Mouse (Mus musculus) hindbrain, embryonic 13.5 days (tissue): ENCODE results near the gene Actb. TPM values are rescaled to one million over a fixed set of nuclear protein-coding genes. Genes with fewer than 3 reads are reported as not detected.
A peak's percentile ranks its signal among the peaks of the same experiment; 100 is the strongest.

Experiments used
- ATAC-seq: fragments of 200-750 bp; cut with Nextera tagmentation; 2 replicates; pipeline ENCODE4 v1.8.0; 2017; ENCODE audit warnings: moderate TSS enrichment; ENCODE audit not compliant: low FRiP score
- H3K27ac ChIP-seq: fragments of 300-500 bp; sonication (generic); 2 replicates; pipeline ENCODE4 v1.5.1; 2015; ENCODE audit warnings: inconsistent platforms, mild to moderate bottlenecking, moderate library complexity
- H3K27me3 ChIP-seq: fragments of 300-500 bp; sonication (generic); 2 replicates; pipeline ENCODE4 v1.6.1; 2015; ENCODE audit warnings: mild to moderate bottlenecking, inconsistent platforms
- H3K36me3 ChIP-seq: fragments of 300-500 bp; sonication (generic); 2 replicates; pipeline ENCODE4 v1.6.1; 2015; ENCODE audit warnings: mild to moderate bottlenecking, inconsistent platforms
- H3K4me1 ChIP-seq: fragments of 300-500 bp; sonication (generic); replicated peaks from 2 replicates; pipeline ENCODE4 v1.6.1; 2015; ENCODE audit warnings: inconsistent platforms
- H3K4me2 ChIP-seq: fragments of 300-500 bp; sonication (generic); 2 replicates; pipeline ENCODE4 v1.6.1; 2015; ENCODE audit warnings: inconsistent platforms, mild to moderate bottlenecking, moderate library complexity
- H3K4me3 ChIP-seq: fragments of 300-500 bp; sonication (generic); 2 replicates; pipeline ENCODE4 v1.5.1; 2015; ENCODE audit warnings: mild to moderate bottlenecking, inconsistent platforms
- H3K9ac ChIP-seq: fragments of 300-500 bp; sonication (generic); 2 replicates; pipeline ENCODE4 v1.6.1; 2015; ENCODE audit warnings: mild to moderate bottlenecking, inconsistent platforms
- H3K9me3 ChIP-seq: fragments of 300-500 bp; sonication (generic); 2 replicates; pipeline ENCODE4 v1.6.1; 2016; ENCODE audit warnings: inconsistent platforms
- WGBS: fragments of 180-500 bp; shearing (Covaris S2); methylation state at CpG from one replicate; pipeline ENCODE4 v1.1.7; 2015; 5-methylcytosine and 5-hydroxymethylcytosine counted together
- polyA plus RNA-seq: library from polyadenylated mRNA; unstranded; fragments of >200 nt; fragmentation: Nextera tagmentation; extraction: Ambion mirVana; gene quantifications from 2 replicates; pipeline ENCODE4 v1.2.1, GENCODE M21; 2015

Actb gene
- 17,657 and 17,716 TPM in 2 replicates for polyA plus RNA-seq

GRCm38 (mm10) chr5:142906532-142907047, at the start of gene Actb:
Gene Actb, minus strand, starts transcription at chr5:142906754.
- Histone ChIP-seq H3K27ac (peak within 1 kb of the TSS; percentile 100), H3K4me3 (peak within 1 kb of the TSS; percentile 99), H3K9me3 (no peaks in the 10 kb centered on the region), H3K27me3 (no peaks in the 10 kb centered on the region), H3K9ac (peak within 1 kb of the TSS; percentile 100), H3K36me3 (peaks cover 39% of the 10 kb centered on the region), H3K4me1 (peaks cover 62% of the 10 kb centered on the region), H3K4me2 (peak within 1 kb of the TSS; percentile 95)
- WGBS: 1% methylated on average over 41 of the region's 41 CpGs
- peak; percentile 68 for ATAC-seq

GRCm38 (mm10) chr5:142953641-142954040, 47.1 kb upstream of the Actb start:
- no peak overlapping the region for H3K9ac ChIP-seq
- no peak for ATAC-seq
- no peaks in the 10 kb centered on the region for H3K36me3 ChIP-seq
- no peaks in the 10 kb centered on the region for H3K4me1 ChIP-seq
- H3K27me3 ChIP-seq: no peaks in the 10 kb centered on the region
- H3K27ac ChIP-seq: no peak overlapping the region
- no peak overlapping the region for H3K4me2 ChIP-seq
- 75% methylated on average over 3 of the region's 3 CpGs for WGBS
- no peak overlapping the region for H3K4me3 ChIP-seq
- no peaks in the 10 kb centered on the region for H3K9me3 ChIP-seq

GRCm38 (mm10) chr5:142950405-142950804, 43.9 kb upstream of the Actb start:
- Histone ChIP-seq H3K9me3 (no peaks in the 10 kb centered on the region), H3K4me1 (no peaks in the 10 kb centered on the region), H3K36me3 (no peaks in the 10 kb centered on the region), H3K9ac (no peak overlapping the region), H3K4me3 (no peak overlapping the region), H3K27ac (no peak overlapping the region), H3K4me2 (no peak overlapping the region), H3K27me3 (no peaks in the 10 kb centered on the region)
- 77% methylated on average over 6 of the region's 6 CpGs for WGBS
- no peak for ATAC-seq

DNA sequence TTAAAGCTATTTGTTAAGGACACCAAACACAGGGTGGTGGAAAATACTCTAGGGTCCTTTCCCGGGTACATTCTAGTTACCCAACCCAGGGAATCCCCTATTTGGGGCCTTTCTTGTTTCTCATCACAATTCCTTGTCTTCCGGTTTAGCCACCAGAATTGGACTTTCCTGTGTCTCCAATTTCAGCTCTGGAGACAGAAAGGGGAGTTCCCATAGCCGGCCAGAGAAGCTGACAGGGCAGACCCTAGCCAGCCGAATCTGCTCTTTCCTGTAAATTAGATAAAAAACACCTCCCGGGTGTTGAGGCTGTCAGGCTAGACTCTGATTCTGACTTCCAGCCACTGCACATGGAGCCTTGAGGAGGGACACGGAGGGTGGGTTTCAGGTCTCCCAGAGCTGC, 43.0 kb upstream of the Actb start:
- no peaks in the 10 kb centered on the region for H3K27me3 ChIP-seq
- H3K4me1 ChIP-seq: no peaks in the 10 kb centered on the region
- WGBS: 65% methylated on average over 6 of the region's 6 CpGs
- H3K4me3 ChIP-seq: no peak overlapping the region
- H3K36me3 ChIP-seq: no peaks in the 10 kb centered on the region
- no peak for ATAC-seq
- no peak overlapping the region for H3K4me2 ChIP-seq
- no peak overlapping the region for H3K9ac ChIP-seq
- no peak overlapping the region for H3K27ac ChIP-seq
- no peaks in the 10 kb centered on the region for H3K9me3 ChIP-seq

DNA sequence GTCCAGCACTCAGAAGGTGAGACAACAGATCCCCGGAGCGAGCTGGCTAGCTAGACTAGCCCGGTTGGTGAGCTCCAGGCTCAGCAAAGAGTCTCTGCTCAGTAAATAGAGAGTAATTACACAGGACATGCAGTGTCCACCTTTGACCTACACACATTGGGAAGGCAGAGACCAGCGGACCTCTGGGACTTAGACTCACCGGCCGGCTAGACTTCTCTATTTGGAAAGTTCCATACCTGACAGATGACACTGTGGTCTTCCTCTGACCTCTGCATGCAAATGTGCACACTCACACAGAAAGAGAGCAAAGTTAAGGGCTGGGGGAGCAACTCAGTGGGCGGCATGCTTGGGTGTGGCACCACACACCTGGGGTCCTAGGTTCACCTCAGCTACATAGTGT, 40.9 kb upstream of the Actb start:
- ATAC-seq: no peak
- Histone ChIP-seq H3K9ac (no peak overlapping the region), H3K4me1 (no peaks in the 10 kb centered on the region), H3K9me3 (no peaks in the 10 kb centered on the region), H3K36me3 (no peaks in the 10 kb centered on the region), H3K4me3 (no peak overlapping the region), H3K27ac (no peak overlapping the region), H3K27me3 (no peaks in the 10 kb centered on the region), H3K4me2 (no peak overlapping the region)
- 77% methylated on average over 7 of the region's 7 CpGs for WGBS

- Histone ChIP-seq H3K36me3 (no peaks in the 10 kb centered on the region), H3K27ac (no peak overlapping the region), H3K27me3 (no peaks in the 10 kb centered on the region), H3K4me1 (no peaks in the 10 kb centered on the region), H3K9ac (no peak overlapping the region), H3K9me3 (no peaks in the 10 kb centered on the region), H3K4me2 (no peak overlapping the region), H3K4me3 (no peak overlapping the region)
- no peak for ATAC-seq
- 67% methylated on average over 8 of the region's 8 CpGs for WGBS
These were observed 38.6 kb upstream of the Actb start for GRCm38 (mm10) chr5:142944979-142945682.

DNA sequence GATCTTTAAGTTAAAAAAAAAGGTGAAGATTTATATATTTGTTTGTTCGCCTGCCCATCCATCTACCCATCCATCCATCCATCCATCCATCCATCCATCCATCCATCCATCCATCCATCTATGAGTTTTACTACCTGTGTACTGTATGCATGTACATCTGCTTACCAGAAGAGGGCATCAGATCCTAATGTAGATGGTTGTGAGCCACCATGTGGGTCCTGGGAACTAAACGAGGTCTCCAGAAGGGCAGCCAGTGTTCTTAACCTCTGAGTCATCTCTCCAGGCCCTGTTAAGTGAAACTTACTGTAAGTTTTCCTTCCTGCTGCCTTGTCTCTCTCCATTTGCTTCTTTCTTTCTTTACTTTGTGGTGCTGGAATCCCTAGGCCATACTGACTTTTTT, 33.8 kb upstream of the Actb start:
- Histone ChIP-seq H3K4me1 (no peaks in the 10 kb centered on the region; the same call in 1 of the 2 replicates), H3K27ac (no peak overlapping the region), H3K36me3 (no peaks in the 10 kb centered on the region), H3K4me2 (no peak overlapping the region), H3K27me3 (no peaks in the 10 kb centered on the region), H3K9ac (no peak overlapping the region), H3K9me3 (no peaks in the 10 kb centered on the region), H3K4me3 (no peak overlapping the region)
- no peak for ATAC-seq
- 58% methylated on average over 2 of the region's 2 CpGs for WGBS

GRCm38 (mm10) chr5:142937956-142938727, 31.6 kb upstream of the Actb start:
- no peaks in the 10 kb centered on the region for H3K9me3 ChIP-seq
- H3K27ac ChIP-seq: no peak overlapping the region
- no peak overlapping the region for H3K9ac ChIP-seq
- H3K27me3 ChIP-seq: no peaks in the 10 kb centered on the region
- 36% methylated on average over 19 of the region's 19 CpGs for WGBS
- ATAC-seq: no peak
- H3K4me2 ChIP-seq: no peak overlapping the region
- H3K36me3 ChIP-seq: no peaks in the 10 kb centered on the region
- no peak overlapping the region for H3K4me3 ChIP-seq
- no peaks in the 10 kb centered on the region; the same call in 1 of the 2 replicates for H3K4me1 ChIP-seq

DNA sequence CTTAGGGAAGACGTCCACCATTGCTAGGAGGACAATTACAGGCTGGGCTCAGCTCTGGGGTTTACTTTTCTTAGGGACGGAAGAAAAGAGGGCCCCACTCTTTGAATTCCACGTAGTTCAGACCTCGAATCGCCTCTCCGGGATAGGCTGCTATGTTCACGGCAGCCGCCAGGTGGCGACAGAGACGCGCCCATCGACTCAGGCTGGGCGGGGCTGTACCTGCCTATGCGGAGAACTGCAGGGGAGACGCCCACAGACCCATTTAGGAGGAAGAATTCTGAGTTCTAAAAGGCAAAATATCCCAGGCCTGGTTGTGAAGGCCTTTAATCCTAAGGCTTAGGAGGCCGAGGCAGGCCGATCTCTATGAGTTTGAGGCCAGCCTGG, 29.8 kb upstream of the Actb start:
- H3K4me2 ChIP-seq: peak overlapping the region; percentile 35
- H3K27me3 ChIP-seq: no peaks in the 10 kb centered on the region
- H3K9ac ChIP-seq: no peak overlapping the region
- H3K36me3 ChIP-seq: no peaks in the 10 kb centered on the region
- ATAC-seq: peak; percentile 50; the same call in 1 of the 2 replicates
- 5% methylated on average over 17 of the region's 17 CpGs for WGBS
- H3K4me1 ChIP-seq: no peaks in the 10 kb centered on the region; the same call in 1 of the 2 replicates
- H3K4me3 ChIP-seq: no peak overlapping the region
- no peaks in the 10 kb centered on the region for H3K9me3 ChIP-seq
- H3K27ac ChIP-seq: no peak overlapping the region

- Histone ChIP-seq H3K27ac (no peak overlapping the region), H3K36me3 (no peaks in the 10 kb centered on the region)
These were observed 29.2 kb upstream of the Actb start for GRCm38 (mm10) chr5:142935642-142936335.

DNA sequence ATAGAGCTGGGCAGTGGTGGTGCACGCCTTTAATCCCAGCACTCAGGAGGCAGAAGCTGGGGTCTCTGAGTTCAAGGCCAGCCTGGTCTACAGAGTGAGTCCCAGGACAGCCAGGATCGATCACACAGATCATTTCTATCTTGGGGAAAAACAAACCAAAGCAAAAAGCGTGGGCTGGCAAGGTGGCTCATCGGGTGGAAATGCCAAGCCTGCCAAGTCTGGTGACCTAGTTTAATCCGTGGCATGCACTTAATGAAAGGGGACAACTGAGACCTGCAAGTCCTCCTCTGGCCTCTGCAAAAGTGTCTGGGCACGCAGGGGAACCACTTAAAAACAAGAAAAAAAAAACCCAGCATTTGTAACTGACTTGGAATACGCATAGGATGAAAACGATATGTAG, 26.2 kb upstream of the Actb start:
- 86% methylated on average over 8 of the region's 8 CpGs for WGBS
- peaks cover 7% of the 10 kb centered on the region for H3K4me1 ChIP-seq
- no peak for ATAC-seq

More at GRCm38 (mm10) chr5:142935642-142936335, 29.2 kb upstream of the Actb start:
- Histone ChIP-seq H3K9me3 (no peaks in the 10 kb centered on the region), H3K4me2 (peak overlapping the region; percentile 35), H3K27me3 (no peaks in the 10 kb centered on the region), H3K4me3 (no peak overlapping the region), H3K4me1 (no peaks in the 10 kb centered on the region; the same call in 1 of the 2 replicates), H3K9ac (no peak overlapping the region)
- WGBS: 15% methylated on average over 13 of the region's 13 CpGs
- peak; percentile 54 for ATAC-seq

DNA sequence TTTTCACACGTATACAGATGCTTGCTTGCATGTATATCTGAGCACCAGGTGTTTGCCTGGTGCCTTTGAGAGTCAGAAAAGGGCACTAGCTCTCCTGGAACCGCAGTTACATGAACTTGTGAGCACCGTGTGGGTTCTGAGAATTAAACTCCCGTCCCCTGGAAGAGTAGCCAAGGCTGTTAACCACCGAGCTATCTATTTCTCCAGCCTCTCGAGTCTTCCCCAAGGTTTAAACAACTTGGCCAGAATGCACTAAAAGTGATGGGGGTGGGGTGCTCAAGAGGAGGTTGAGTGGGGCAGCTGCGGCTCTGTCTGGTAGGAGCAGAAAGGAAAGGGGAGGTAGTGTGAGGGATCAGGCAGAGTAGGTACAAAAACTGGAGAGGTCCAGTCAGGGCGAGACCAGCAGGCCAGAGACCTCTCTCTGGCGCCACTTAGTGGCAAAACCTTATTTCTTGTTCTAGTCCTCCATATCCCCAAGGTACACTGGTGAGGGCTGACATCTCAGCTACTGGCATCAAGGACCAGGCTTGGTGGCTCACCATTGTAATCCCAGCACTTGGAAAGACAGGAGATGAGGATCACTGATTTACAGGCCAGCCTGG, 25.6 kb upstream of the Actb start:
- no peaks in the 10 kb centered on the region for H3K36me3 ChIP-seq
- no peak overlapping the region for H3K27ac ChIP-seq
- no peak for ATAC-seq
- 34% methylated on average over 9 of the region's 9 CpGs for WGBS
- no peaks in the 10 kb centered on the region for H3K9me3 ChIP-seq
- no peak overlapping the region for H3K4me3 ChIP-seq
- H3K27me3 ChIP-seq: peaks cover 21% of the 10 kb centered on the region
- no peak overlapping the region for H3K9ac ChIP-seq
- H3K4me1 ChIP-seq: peaks cover 7% of the 10 kb centered on the region
- H3K4me2 ChIP-seq: no peak overlapping the region

More for the DNA sequence above, 26.2 kb upstream of the Actb start:
- Histone ChIP-seq H3K36me3 (no peaks in the 10 kb centered on the region), H3K4me2 (no peak overlapping the region), H3K9me3 (no peaks in the 10 kb centered on the region), H3K4me3 (no peak overlapping the region), H3K9ac (no peak overlapping the region), H3K27ac (no peak overlapping the region), H3K27me3 (peaks cover 16% of the 10 kb centered on the region)
